Mouse (Mus musculus) intestine, postnatal 0 days (tissue): ENCODE measurements around the gene C6. TPM values are rescaled to one million over a fixed set of nuclear protein-coding genes. Genes with fewer than 3 reads are reported as not detected.

ENCODE experiments used
- ATAC-seq: fragments of 200-750 bp; cut with Nextera tagmentation; 2 replicates; pipeline ENCODE4 v1.8.0; 2017; ENCODE audit warnings: mild to moderate bottlenecking, moderate TSS enrichment, moderate library complexity
- H3K27ac ChIP-seq: fragments of 300-500 bp; sonication (generic); 2 replicates; pipeline ENCODE4 v1.5.1; 2014; ENCODE audit warnings: mild to moderate bottlenecking, low read depth, low read length, moderate library complexity
- H3K27me3 ChIP-seq: fragments of 300-500 bp; sonication (generic); replicated peaks from 2 replicates; pipeline ENCODE4 v1.6.1; 2014; ENCODE audit warnings: low read length, mixed read lengths; ENCODE audit not compliant: control insufficient read depth, insufficient read depth
- H3K36me3 ChIP-seq: fragments of 300-500 bp; sonication (generic); 2 replicates; pipeline ENCODE4 v1.6.1; 2014; ENCODE audit warnings: mild to moderate bottlenecking, moderate library complexity; ENCODE audit not compliant: control insufficient read depth, insufficient read depth
- H3K4me1 ChIP-seq: fragments of 300-500 bp; sonication (generic); replicated peaks from 2 replicates; pipeline ENCODE4 v1.6.1; 2014; ENCODE audit warnings: antibody characterized with exemption, low read length, mixed read lengths; ENCODE audit not compliant: control insufficient read depth, insufficient read depth
- H3K4me2 ChIP-seq: fragments of 300-500 bp; sonication (generic); replicated peaks from 2 replicates; pipeline ENCODE4 v1.6.1; 2014; ENCODE audit warnings: low read depth, mild to moderate bottlenecking, moderate library complexity
- H3K4me3 ChIP-seq: fragments of 300-500 bp; sonication (generic); 2 replicates; pipeline ENCODE4 v1.5.1; 2014; ENCODE audit warnings: low read depth, low read length
- H3K9ac ChIP-seq: fragments of 300-500 bp; sonication (generic); 2 replicates; pipeline ENCODE4 v1.6.1; 2014; ENCODE audit warnings: mild to moderate bottlenecking, low read depth, low read length
- H3K9me3 ChIP-seq: fragments of 300-500 bp; sonication (generic); 2 replicates; pipeline ENCODE4 v1.6.1; 2016; ENCODE audit warnings: mixed run types; ENCODE audit not compliant: control insufficient read depth
- CTCF ChIP-seq: sonication (generic); IDR thresholded peaks from 2 replicates; pipeline ENCODE4 v1.5.1; 2016; ENCODE audit warnings: low read depth, mild to moderate bottlenecking, control low read depth, antibody characterized with exemption, moderate library complexity
- WGBS: fragments of 180-500 bp; shearing (Covaris S2); extraction: QIAGEN DNeasy Blood & Tissue Kit; methylation state at CpG from one replicate; pipeline ENCODE4 v1.1.7; 2014; 5-methylcytosine and 5-hydroxymethylcytosine counted together
- polyA plus RNA-seq: library from polyadenylated mRNA; unstranded; fragments of >200 nt; fragmentation: Nextera tagmentation; extraction: Ambion mirVana; gene quantifications from 2 replicates; pipeline ENCODE4 v1.2.1, GENCODE M21; 2015

C6 gene
- polyA plus RNA-seq = 0.73 and 1.1 TPM in 2 replicates

GRCm38 (mm10) chr15:4726830-4727310 is at the start of gene C6:
Gene C6, plus strand, starts transcription at chr15:4727175.
- H3K4me2 ChIP-seq = no peak within 1 kb of the TSS
- H3K27me3 ChIP-seq = no peaks in the 10 kb centered on the region
- no peaks in the 10 kb centered on the region for H3K36me3 ChIP-seq
- H3K4me1 ChIP-seq = no peaks in the 10 kb centered on the region
- 86% methylated on average over 9 of the region's 9 CpGs for WGBS
- no peak for ATAC-seq
- H3K27ac ChIP-seq = no peak within 1 kb of the TSS
- TF ChIP-seq CTCF = no peak
- H3K9ac ChIP-seq = no peak within 1 kb of the TSS
- H3K9me3 ChIP-seq = no peaks in the 10 kb centered on the region
- no peak within 1 kb of the TSS for H3K4me3 ChIP-seq

- no peak overlapping the region for H3K4me3 ChIP-seq
- no peaks in the 10 kb centered on the region for H3K27me3 ChIP-seq
- no peaks in the 10 kb centered on the region for H3K9me3 ChIP-seq
- 79% methylated on average over 4 of the region's 4 CpGs for WGBS
- H3K27ac ChIP-seq = no peak overlapping the region
- no peak for TF ChIP-seq CTCF
- H3K4me2 ChIP-seq = no peak overlapping the region
- H3K36me3 ChIP-seq = no peaks in the 10 kb centered on the region
- H3K9ac ChIP-seq = no peak overlapping the region
- no peaks in the 10 kb centered on the region for H3K4me1 ChIP-seq
- no peak for ATAC-seq
These were observed 29.4 kb upstream of the C6 start for GRCm38 (mm10) chr15:4697604-4698003.

GRCm38 (mm10) chr15:4734150-4734549 is 7.2 kb downstream of the C6 start:
- ATAC-seq = no peak

GRCm38 (mm10) chr15:4734996-4735609 is 8.1 kb downstream of the C6 start:
- Histone ChIP-seq H3K9ac (no peak overlapping the region), H3K4me2 (no peak overlapping the region), H3K27ac (no peak overlapping the region), H3K27me3 (no peaks in the 10 kb centered on the region), H3K9me3 (no peaks in the 10 kb centered on the region), H3K4me1 (no peaks in the 10 kb centered on the region), H3K4me3 (no peak overlapping the region), H3K36me3 (no peaks in the 10 kb centered on the region)
- ATAC-seq = no peak
- no peak for TF ChIP-seq CTCF
- 84% methylated on average over 2 of the region's 2 CpGs for WGBS

More at GRCm38 (mm10) chr15:4734150-4734549, 7.2 kb downstream of the C6 start:
- Histone ChIP-seq H3K9me3 (no peaks in the 10 kb centered on the region), H3K9ac (no peak overlapping the region), H3K27ac (no peak overlapping the region), H3K27me3 (no peaks in the 10 kb centered on the region), H3K4me1 (no peaks in the 10 kb centered on the region), H3K4me3 (no peak overlapping the region), H3K36me3 (no peaks in the 10 kb centered on the region), H3K4me2 (no peak overlapping the region)
- TF ChIP-seq CTCF = no peak
- 69% methylated on average over 1 of the region's 1 CpGs for WGBS

- H3K4me2 ChIP-seq = no peak overlapping the region
- WGBS = 83% methylated on average over 3 of the region's 3 CpGs
- no peaks in the 10 kb centered on the region for H3K4me1 ChIP-seq
- no peaks in the 10 kb centered on the region for H3K36me3 ChIP-seq
- no peak for ATAC-seq
- TF ChIP-seq CTCF = no peak
- H3K9ac ChIP-seq = no peak overlapping the region
- H3K9me3 ChIP-seq = no peaks in the 10 kb centered on the region
- no peak overlapping the region for H3K4me3 ChIP-seq
- no peaks in the 10 kb centered on the region for H3K27me3 ChIP-seq
- no peak overlapping the region for H3K27ac ChIP-seq
These were observed 20.7 kb downstream of the C6 start for GRCm38 (mm10) chr15:4747656-4748055.

- H3K36me3 ChIP-seq = no peaks in the 10 kb centered on the region
- H3K9ac ChIP-seq = no peak overlapping the region
- H3K27ac ChIP-seq = no peak overlapping the region
- no peaks in the 10 kb centered on the region for H3K27me3 ChIP-seq
- no peak for ATAC-seq
- 30% methylated on average over 3 of the region's 3 CpGs for WGBS
- no peak overlapping the region for H3K4me2 ChIP-seq
- TF ChIP-seq CTCF = no peak
- H3K4me1 ChIP-seq = no peaks in the 10 kb centered on the region
- H3K9me3 ChIP-seq = no peaks in the 10 kb centered on the region
- no peak overlapping the region for H3K4me3 ChIP-seq
These were observed 63.4 kb downstream of the C6 start for GRCm38 (mm10) chr15:4790378-4790777.
